Comparison of ENCODE assay signal across 24 mouse cellular contexts in genomic region chr11:34392105-34392504, GRCm38 (mm10).
"Had no signal": no experiment of that assay in that cellular context is flagged by ENCODE, and none has a peak within 500 bp of the region (broad histone marks: within the 10 kb centered on the region; RNA-seq: fewer than 3 reads in every experiment).

No protein-coding gene starts in this region.

- H3K36me3 ChIP-seq: heart, embryonic 13.5 days; heart, embryonic 15.5 days; hindbrain, embryonic 10.5 days; hindbrain, embryonic 12.5 days; intestine, embryonic 15.5 days; limb, embryonic 10.5 days; limb, embryonic 12.5 days had no signal

- H3K9ac ChIP-seq: heart, embryonic 13.5 days; heart, embryonic 15.5 days; hindbrain, embryonic 12.5 days; hindbrain, embryonic 14.5 days; intestine, embryonic 15.5 days; limb, embryonic 12.5 days had no signal

- H3K4me3 ChIP-seq: gastrocnemius, adult 2 months; heart, adult 2 months; heart, embryonic 13.5 days; heart, embryonic 15.5 days; hindbrain, embryonic 10.5 days; hindbrain, embryonic 12.5 days; intestine, embryonic 15.5 days; layer of hippocampus, adult 2 months; left cerebral cortex, adult 2 months; limb, embryonic 10.5 days; limb, embryonic 12.5 days had no signal

- H3K4me1 ChIP-seq: heart, embryonic 15.5 days; hindbrain, embryonic 10.5 days; intestine, embryonic 15.5 days had no signal

- H3K4me2 ChIP-seq: heart, embryonic 11.5 days; heart, embryonic 13.5 days; heart, embryonic 15.5 days; hindbrain, embryonic 12.5 days; hindbrain, embryonic 14.5 days; intestine, embryonic 15.5 days; limb, embryonic 12.5 days had no signal

- ATAC-seq: inflammation-experienced regulatory T-cells, adult 6 months; intestine, embryonic 15.5 days; intestine, postnatal 0 days had no signal

- H3K9me3 ChIP-seq: heart, embryonic 13.5 days; heart, embryonic 15.5 days; hindbrain, embryonic 10.5 days; hindbrain, embryonic 12.5 days; intestine, embryonic 15.5 days; limb, embryonic 10.5 days; limb, embryonic 12.5 days had no signal

- H3K27me3 ChIP-seq: heart, embryonic 13.5 days; heart, embryonic 15.5 days; hindbrain, embryonic 12.5 days; intestine, embryonic 15.5 days; limb, embryonic 12.5 days had no signal

- H3K27ac ChIP-seq: gastrocnemius, adult 2 months; heart, adult 2 months; heart, embryonic 13.5 days; heart, embryonic 15.5 days; hindbrain, embryonic 10.5 days; hindbrain, embryonic 12.5 days; hindbrain, embryonic 14.5 days; intestine, embryonic 15.5 days; layer of hippocampus, adult 2 months; left cerebral cortex, adult 2 months; limb, embryonic 10.5 days; limb, embryonic 12.5 days had no signal

- DNase-seq: gastrocnemius, adult 2 months; gastrocnemius, postnatal 10 days; gastrocnemius, postnatal 25 days; heart, adult 2 months; heart, postnatal 4 days; kidney, adult 18-20 months; kidney, adult 8-10 months; kidney, postnatal 10 days; kidney, postnatal 25 days; kidney, postnatal 4 days; liver had no signal
